Mouse (Mus musculus): ENCODE results near the gene Slc17a7.

DNA sequence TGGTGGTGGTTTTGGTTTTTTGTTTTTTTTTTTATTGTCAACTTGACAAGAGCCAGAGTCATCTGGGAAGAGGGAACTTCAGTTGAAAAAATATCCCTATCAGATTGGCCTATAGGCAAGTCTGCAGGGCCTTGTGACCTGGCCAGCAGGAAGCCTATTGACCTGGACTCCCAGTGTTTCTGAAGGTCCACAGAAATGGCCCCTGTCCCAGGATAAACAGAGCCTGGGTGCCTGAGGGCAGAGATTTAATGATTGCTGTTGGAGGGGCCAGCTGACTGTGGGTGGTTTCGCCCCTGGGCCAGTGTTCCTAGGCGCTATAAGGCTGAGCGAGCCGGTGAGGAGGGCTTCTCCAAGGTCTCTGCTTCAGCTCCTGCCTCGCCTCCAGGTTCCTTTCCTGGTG lies 50.0 kb downstream of the Slc17a7 start:
- no peak for TF ChIP-seq POLR2A (IDR thresholded peaks at IDR 0.05; ENCODE audit: insufficient read length, low read depth)
- no peak for TF ChIP-seq TCF12 (IDR thresholded peaks at IDR 0.05; ENCODE audit: insufficient read depth, poor library complexity, severe bottlenecking)
- no peak for TF ChIP-seq USF1 (IDR thresholded peaks at IDR 0.05; ENCODE audit: low read depth)
- no peak for TF ChIP-seq MAX (IDR thresholded peaks at IDR 0.05; ENCODE audit: low read depth)

Measured in myocyte (in vitro differentiated cells).